Mouse (Mus musculus) hematopoietic multipotent progenitor cell, adult 10-12 weeks (in vitro differentiated cells): ENCODE measurements around the gene Tank. TPM values are rescaled to one million over a fixed set of nuclear protein-coding genes. Genes with fewer than 3 reads are reported as not detected.

Source experiments
- polyA plus RNA-seq: library from polyadenylated mRNA; stranded (reverse); fragments of >175 nt; gene quantifications from 2 replicates; pipeline ENCODE4 v1.2.3, GENCODE M21; 2012; ENCODE audit warnings: low replicate concordance

The Tank gene
- polyA plus RNA-seq: 5.2 and 11.9 TPM in 2 replicates

DNA sequence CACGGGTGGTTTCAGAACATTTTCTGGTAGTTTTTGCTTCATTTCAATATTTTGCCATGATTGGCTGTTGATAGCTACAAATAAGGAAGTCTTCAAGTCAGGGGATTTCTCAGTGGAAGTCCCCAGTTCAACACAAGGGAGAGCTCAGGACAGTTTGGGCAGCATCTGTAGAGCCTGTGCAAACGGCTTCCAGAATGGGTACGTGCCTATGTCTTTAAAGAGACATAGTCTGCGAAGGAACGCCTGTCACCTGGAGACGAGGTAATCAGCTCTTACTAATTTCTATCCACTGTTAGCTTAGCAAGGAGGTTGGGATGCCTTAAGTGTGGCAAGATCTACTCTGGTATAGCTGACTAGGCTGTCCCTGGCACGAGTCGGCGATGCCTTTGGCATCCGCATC, at the start of gene Tank:
Tank (plus strand) TSS at position 153 of the 400 bp plus-strand sequence.

Other genes with a start within 250 kb of the Tank start
- 0.77 and 10.9 TPM in 2 replicates for gene Psmd14, start 133.1 kb downstream of the Tank start, polyA plus RNA-seq
- 0.13 and 0.15 TPM in 2 replicates for gene Tbr1, start 224.3 kb downstream of the Tank start, polyA plus RNA-seq